Mouse (Mus musculus) limb, embryonic 15.5 days (tissue): ENCODE measurements around the gene Ppp2r5c. TPM values are rescaled to one million over a fixed set of nuclear protein-coding genes. Genes with fewer than 3 reads are reported as not detected.
A peak's percentile ranks its signal among the peaks of the same experiment; 100 is the strongest.

Source experiments
- ATAC-seq: fragments of 200-750 bp; cut with Nextera tagmentation; 2 replicates; pipeline ENCODE4 v1.8.0; 2017; ENCODE audit warnings: low read depth, moderate TSS enrichment; ENCODE audit not compliant: insufficient number of reproducible peaks, low FRiP score, low TSS enrichment
- H3K27ac ChIP-seq: fragments of 300-500 bp; sonication (generic); 2 replicates; pipeline ENCODE4 v1.5.1; 2015; ENCODE audit warnings: moderate library complexity, mild to moderate bottlenecking, inconsistent platforms
- H3K27me3 ChIP-seq: fragments of 300-500 bp; sonication (generic); 2 replicates; pipeline ENCODE4 v1.6.1; 2015; ENCODE audit warnings: inconsistent platforms
- H3K36me3 ChIP-seq: fragments of 300-500 bp; sonication (generic); 2 replicates; pipeline ENCODE4 v1.6.1; 2015; ENCODE audit warnings: inconsistent platforms
- H3K4me1 ChIP-seq: fragments of 300-500 bp; sonication (generic); 2 replicates; pipeline ENCODE4 v1.6.1; 2015; ENCODE audit warnings: inconsistent platforms
- H3K4me2 ChIP-seq: fragments of 300-500 bp; sonication (generic); 2 replicates; pipeline ENCODE4 v1.6.1; 2015; ENCODE audit warnings: mild to moderate bottlenecking, inconsistent platforms
- H3K4me3 ChIP-seq: fragments of 300-500 bp; sonication (generic); 2 replicates; pipeline ENCODE4 v1.5.1; 2015; ENCODE audit warnings: mild to moderate bottlenecking, inconsistent platforms
- H3K9ac ChIP-seq: fragments of 300-500 bp; sonication (generic); 2 replicates; pipeline ENCODE4 v1.6.1; 2015; ENCODE audit warnings: inconsistent platforms
- H3K9me3 ChIP-seq: fragments of 300-500 bp; sonication (generic); 2 replicates; pipeline ENCODE4 v1.6.1; 2016; ENCODE audit warnings: inconsistent platforms
- WGBS: fragments of 180-500 bp; shearing (Covaris S2); methylation state at CpG from one replicate; pipeline ENCODE4 v1.1.7; 2015; 5-methylcytosine and 5-hydroxymethylcytosine counted together
- polyA plus RNA-seq: library from polyadenylated mRNA; unstranded; fragments of >200 nt; fragmentation: Nextera tagmentation; extraction: Ambion mirVana; gene quantifications from 2 replicates; pipeline ENCODE4 v1.2.1, GENCODE M21; 2015

Gene Ppp2r5c
- polyA plus RNA-seq, 1 experiment from 2014 or later = 142 TPM

- Histone ChIP-seq H3K4me1 (0 out of 2 replicates have a peak, but pooled peaks cover 11% of the 10 kb centered on the region), H3K36me3 (no peaks in the 10 kb centered on the region; the same call in 1 of the 2 replicates), H3K27ac (peak overlapping the region; percentile 78), H3K9ac (peak overlapping the region; percentile 81), H3K4me2 (peak overlapping the region; percentile 87), H3K4me3 (peak overlapping the region; percentile 86), H3K27me3 (peaks cover 18% of the 10 kb centered on the region), H3K9me3 (no peaks in the 10 kb centered on the region)
- WGBS = under 1% methylated on average over 32 of the region's 39 CpGs
- peak; percentile 32; the same call in 1 of the 2 replicates for ATAC-seq
Measured at GRCm38 (mm10) chr12:110447306-110447705, 386 bp downstream of the Ppp2r5c start.

DNA sequence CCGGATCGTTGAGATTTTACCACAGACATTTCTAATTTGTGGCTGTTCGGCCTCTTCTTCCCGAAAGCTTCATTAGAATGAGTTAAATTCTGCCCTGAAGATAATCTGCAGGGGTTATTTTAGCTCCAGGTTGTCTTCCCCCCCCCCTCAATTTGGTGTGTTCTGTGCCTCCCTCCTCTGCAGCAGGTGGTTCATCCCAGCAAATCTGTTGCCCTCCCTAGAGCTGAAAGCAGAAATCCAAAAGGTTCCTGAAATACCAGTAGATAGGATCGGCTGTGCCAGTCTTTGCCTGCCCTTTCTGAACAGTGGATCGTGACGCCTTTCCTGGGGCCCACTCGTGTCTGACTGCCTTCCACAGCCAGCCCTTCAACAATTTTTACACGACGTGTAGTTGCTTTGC lies 1.8 kb downstream of the Ppp2r5c start:
- ATAC-seq = no peak
- peaks cover 8% of the 10 kb centered on the region for H3K27me3 ChIP-seq
- H3K4me1 ChIP-seq = 0 out of 2 replicates have a peak, but pooled peaks cover 11% of the 10 kb centered on the region
- H3K9ac ChIP-seq = no peak overlapping the region
- H3K27ac ChIP-seq = no peak overlapping the region
- no peaks in the 10 kb centered on the region for H3K9me3 ChIP-seq
- no peak overlapping the region for H3K4me3 ChIP-seq
- 79% methylated on average over 10 of the region's 10 CpGs for WGBS
- no peaks in the 10 kb centered on the region; the same call in 1 of the 2 replicates for H3K36me3 ChIP-seq
- no peak overlapping the region for H3K4me2 ChIP-seq

DNA sequence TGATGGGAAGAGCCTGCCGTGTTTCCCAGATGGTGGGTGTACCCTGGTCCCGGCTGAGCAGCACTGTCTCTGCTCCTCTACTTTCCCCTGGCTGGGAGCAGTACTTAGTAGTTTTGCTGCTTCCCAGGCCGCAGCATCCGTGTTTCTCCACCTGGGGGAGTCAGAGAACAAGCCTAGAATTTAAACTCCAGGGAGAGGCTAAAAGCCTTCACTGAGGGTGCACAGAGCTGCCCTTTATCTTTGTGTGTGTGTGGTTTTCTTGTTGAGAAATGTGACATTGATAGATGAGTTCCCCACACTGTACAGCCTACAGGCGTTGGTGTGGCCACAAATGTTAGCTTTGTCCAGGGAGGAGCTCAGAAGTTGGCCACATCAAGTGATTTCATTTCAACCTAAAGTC lies 7.3 kb downstream of the Ppp2r5c start:
- Histone ChIP-seq H3K36me3 (no peaks in the 10 kb centered on the region; the same call in 1 of the 2 replicates), H3K27me3 (no peaks in the 10 kb centered on the region), H3K9ac (no peak overlapping the region), H3K27ac (no peak overlapping the region), H3K4me3 (no peak overlapping the region), H3K4me1 (no peaks in the 10 kb centered on the region), H3K9me3 (no peaks in the 10 kb centered on the region), H3K4me2 (no peak overlapping the region)
- no peak for ATAC-seq
- 8% methylated on average over 5 of the region's 5 CpGs for WGBS

DNA sequence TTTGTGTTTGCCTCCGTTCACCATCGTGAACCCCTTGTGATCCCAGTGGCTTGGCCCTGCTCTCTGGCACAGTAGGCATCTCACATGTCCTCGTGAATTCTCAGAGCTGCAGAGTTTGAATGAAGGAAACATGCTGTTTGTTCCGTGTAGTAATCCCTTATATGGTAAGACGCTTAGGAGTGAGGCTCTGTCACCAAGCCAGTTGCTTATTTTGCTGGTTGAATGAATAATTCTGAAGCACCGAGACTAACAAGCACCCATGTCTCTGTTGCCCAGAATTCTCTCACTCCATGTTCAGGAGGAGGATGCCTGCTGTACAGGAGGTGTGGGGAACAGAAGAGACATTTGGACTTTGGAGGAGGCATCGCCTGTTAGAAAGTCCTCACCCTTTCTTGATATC lies 9.1 kb downstream of the Ppp2r5c start:
- Histone ChIP-seq H3K27me3 (no peaks in the 10 kb centered on the region), H3K9me3 (no peaks in the 10 kb centered on the region), H3K9ac (no peak overlapping the region), H3K4me1 (no peaks in the 10 kb centered on the region), H3K4me2 (no peak overlapping the region), H3K27ac (no peak overlapping the region), H3K4me3 (no peak overlapping the region), H3K36me3 (no peaks in the 10 kb centered on the region; the same call in 1 of the 2 replicates)
- 86% methylated on average over 7 of the region's 7 CpGs for whole genome bisulfite sequencing
- ATAC-seq = no peak

GRCm38 (mm10) chr12:110458667-110459066 lies 11.7 kb downstream of the Ppp2r5c start:
- WGBS = 86% methylated on average over 6 of the region's 6 CpGs
- H3K9ac ChIP-seq = no peak overlapping the region
- H3K4me2 ChIP-seq = no peak overlapping the region
- no peak overlapping the region for H3K27ac ChIP-seq
- no peak for ATAC-seq
- no peaks in the 10 kb centered on the region for H3K4me1 ChIP-seq
- H3K27me3 ChIP-seq = no peaks in the 10 kb centered on the region
- no peaks in the 10 kb centered on the region for H3K36me3 ChIP-seq
- no peaks in the 10 kb centered on the region for H3K9me3 ChIP-seq
- H3K4me3 ChIP-seq = no peak overlapping the region

GRCm38 (mm10) chr12:110460418-110461300 lies 13.7 kb downstream of the Ppp2r5c start:
- Histone ChIP-seq H3K9me3 (no peaks in the 10 kb centered on the region), H3K4me1 (no peaks in the 10 kb centered on the region), H3K27ac (no peak overlapping the region), H3K9ac (no peak overlapping the region), H3K27me3 (no peaks in the 10 kb centered on the region), H3K4me3 (no peak overlapping the region), H3K4me2 (no peak overlapping the region), H3K36me3 (no peaks in the 10 kb centered on the region)
- no peak for ATAC-seq
- WGBS = 83% methylated on average over 18 of the region's 18 CpGs

DNA sequence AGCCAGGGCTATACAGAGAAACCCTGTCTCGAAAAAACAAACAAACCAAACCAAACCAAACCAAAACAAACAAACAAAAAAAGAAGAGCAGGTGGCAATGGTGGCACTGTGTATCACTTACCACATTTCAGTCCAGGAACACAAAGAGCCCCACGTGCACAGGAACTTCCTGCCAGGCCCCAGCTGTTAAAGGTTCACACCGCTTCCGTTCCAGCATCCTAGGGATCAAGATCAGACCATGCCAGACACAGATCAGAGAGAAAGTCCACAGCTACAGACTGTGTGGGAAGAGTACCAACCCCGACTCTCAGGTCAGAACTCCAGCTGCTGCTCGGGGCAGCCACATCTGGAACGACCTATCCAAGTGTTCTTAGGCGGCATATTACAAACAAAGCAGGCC lies 16.8 kb downstream of the Ppp2r5c start:
- H3K4me1 ChIP-seq = no peaks in the 10 kb centered on the region
- no peaks in the 10 kb centered on the region for H3K9me3 ChIP-seq
- 69% methylated on average over 8 of the region's 8 CpGs for WGBS
- H3K36me3 ChIP-seq = peaks cover 19% of the 10 kb centered on the region; the same call in 1 of the 2 replicates
- no peak overlapping the region for H3K4me2 ChIP-seq
- H3K27me3 ChIP-seq = no peaks in the 10 kb centered on the region
- no peak overlapping the region for H3K9ac ChIP-seq
- no peak for ATAC-seq
- H3K27ac ChIP-seq = no peak overlapping the region
- no peak overlapping the region for H3K4me3 ChIP-seq

- no peaks in the 10 kb centered on the region for H3K27me3 ChIP-seq
- peaks cover 3% of the 10 kb centered on the region; the same call in 1 of the 2 replicates for H3K4me1 ChIP-seq
- no peak overlapping the region for H3K4me3 ChIP-seq
- no peaks in the 10 kb centered on the region for H3K9me3 ChIP-seq
- ATAC-seq = no peak
- H3K4me2 ChIP-seq = no peak overlapping the region
- no peak overlapping the region for H3K27ac ChIP-seq
- 81% methylated on average over 3 of the region's 3 CpGs for WGBS
- peaks cover 33% of the 10 kb centered on the region for H3K36me3 ChIP-seq
- H3K9ac ChIP-seq = no peak overlapping the region
Measured at GRCm38 (mm10) chr12:110471426-110471825, 24.5 kb downstream of the Ppp2r5c start.

GRCm38 (mm10) chr12:110472247-110472646 lies 25.3 kb downstream of the Ppp2r5c start:
- no peak overlapping the region for H3K4me3 ChIP-seq
- no peak overlapping the region for H3K27ac ChIP-seq
- peaks cover 3% of the 10 kb centered on the region; the same call in 1 of the 2 replicates for H3K4me1 ChIP-seq
- H3K9me3 ChIP-seq = no peaks in the 10 kb centered on the region
- no peaks in the 10 kb centered on the region for H3K27me3 ChIP-seq
- ATAC-seq = no peak
- no peak overlapping the region for H3K4me2 ChIP-seq
- H3K36me3 ChIP-seq = peaks cover 30% of the 10 kb centered on the region
- 76% methylated on average over 3 of the region's 3 CpGs for WGBS
- no peak overlapping the region for H3K9ac ChIP-seq

- no peak for ATAC-seq
- no peak overlapping the region for H3K9ac ChIP-seq
- peaks cover 16% of the 10 kb centered on the region for H3K36me3 ChIP-seq
- peaks cover 5% of the 10 kb centered on the region; the same call in 1 of the 2 replicates for H3K4me1 ChIP-seq
- H3K27ac ChIP-seq = no peak overlapping the region
- no peaks in the 10 kb centered on the region for H3K27me3 ChIP-seq
- H3K9me3 ChIP-seq = no peaks in the 10 kb centered on the region
- 42% methylated on average over 8 of the region's 8 CpGs for WGBS
- H3K4me3 ChIP-seq = no peak overlapping the region
- no peak overlapping the region for H3K4me2 ChIP-seq
Measured at GRCm38 (mm10) chr12:110474497-110474896, 27.6 kb downstream of the Ppp2r5c start.

DNA sequence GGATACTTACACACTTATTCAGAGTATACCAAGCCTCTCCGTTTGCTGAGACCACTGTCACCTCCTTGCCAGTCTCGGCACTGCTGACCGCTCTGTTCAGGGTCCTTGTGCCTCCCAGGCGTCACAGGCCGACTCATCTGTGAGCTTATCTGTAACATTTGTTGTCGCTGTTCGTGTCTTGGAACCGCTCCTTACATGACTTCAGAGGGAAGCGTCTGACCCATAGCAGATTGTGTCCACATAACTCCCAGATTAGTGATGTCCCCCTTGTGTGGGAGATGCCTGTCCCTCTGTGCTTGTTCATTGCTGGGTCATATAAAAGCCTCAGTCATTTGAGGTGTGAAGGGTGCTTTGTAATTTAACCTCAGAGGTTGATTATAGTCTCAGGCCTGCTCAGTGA lies 29.6 kb downstream of the Ppp2r5c start:
- H3K4me3 ChIP-seq = no peak overlapping the region
- H3K27ac ChIP-seq = no peak overlapping the region
- H3K4me1 ChIP-seq = peaks cover 5% of the 10 kb centered on the region; the same call in 1 of the 2 replicates
- 68% methylated on average over 9 of the region's 9 CpGs for WGBS
- H3K36me3 ChIP-seq = peaks cover 15% of the 10 kb centered on the region
- H3K9me3 ChIP-seq = no peaks in the 10 kb centered on the region
- ATAC-seq = no peak
- H3K9ac ChIP-seq = no peak overlapping the region
- no peak overlapping the region for H3K4me2 ChIP-seq
- no peaks in the 10 kb centered on the region for H3K27me3 ChIP-seq

- no peak overlapping the region for H3K27ac ChIP-seq
- H3K9me3 ChIP-seq = no peaks in the 10 kb centered on the region
- H3K27me3 ChIP-seq = no peaks in the 10 kb centered on the region
- no peak overlapping the region for H3K4me3 ChIP-seq
- H3K36me3 ChIP-seq = peaks cover 15% of the 10 kb centered on the region
- ATAC-seq = no peak
- H3K9ac ChIP-seq = no peak overlapping the region
- H3K4me2 ChIP-seq = no peak overlapping the region
- 85% methylated on average over 8 of the region's 8 CpGs for WGBS
- peaks cover 5% of the 10 kb centered on the region; the same call in 1 of the 2 replicates for H3K4me1 ChIP-seq
Measured at GRCm38 (mm10) chr12:110477906-110478305, 31.0 kb downstream of the Ppp2r5c start.
